Mouse (Mus musculus) small intestine, adult 2 months (tissue): ENCODE results near the gene Spg11. TPM values are rescaled to one million over a fixed set of nuclear protein-coding genes. Genes with fewer than 3 reads are reported as not detected.

Experiments
- H3K27ac ChIP-seq: fragments of 200-500 bp; 2 replicates; pipeline ENCODE4 v1.5.1; 2012; ENCODE audit warnings: low read depth, low read length, control low read depth, inconsistent platforms; ENCODE audit not compliant: insufficient read depth
- H3K27me3 ChIP-seq: fragments of 200-500 bp; 2 replicates; pipeline ENCODE4 v1.6.1; 2012; ENCODE audit warnings: mild to moderate bottlenecking, moderate library complexity, low read length, inconsistent platforms; ENCODE audit not compliant: control insufficient read depth, insufficient read depth
- H3K36me3 ChIP-seq: fragments of 200-500 bp; 2 replicates; pipeline ENCODE4 v1.6.1; 2012; ENCODE audit warnings: mild to moderate bottlenecking, low read length, control low read depth, inconsistent platforms; ENCODE audit not compliant: control insufficient read depth, insufficient read depth
- H3K4me1 ChIP-seq: fragments of 200-500 bp; 2 replicates; pipeline ENCODE4 v1.6.1; 2012; ENCODE audit warnings: low read length, inconsistent platforms, mixed read lengths; ENCODE audit not compliant: control insufficient read depth, insufficient read depth, insufficient read length
- H3K4me3 ChIP-seq: fragments of 200-500 bp; 2 replicates; pipeline ENCODE4 v1.5.1; 2012; ENCODE audit warnings: low read depth, mild to moderate bottlenecking, control low read depth, inconsistent platforms, low read length, moderate library complexity
- CTCF ChIP-seq: fragments of 200-500 bp; IDR thresholded peaks from 2 replicates; pipeline ENCODE4 v1.5.1; 2012; ENCODE audit warnings: low read depth, mild to moderate bottlenecking, control low read depth, inconsistent platforms, low read length, moderate library complexity, mixed read lengths; ENCODE audit not compliant: insufficient replicate concordance, insufficient read length; ENCODE audit errors: extremely low read depth
- POLR2A ChIP-seq: fragments of 200-500 bp; IDR thresholded peaks from 2 replicates; pipeline ENCODE4 v1.6.1; 2012; ENCODE audit warnings: low read depth, mild to moderate bottlenecking, control low read depth, inconsistent platforms, low read length, moderate library complexity
- WGBS: fragments of 180-500 bp; shearing (Covaris S2); methylation state at CpG from one replicate; pipeline ENCODE4 v1.1.7; 2018; 5-methylcytosine and 5-hydroxymethylcytosine counted together
- polyA plus RNA-seq: library from polyadenylated mRNA; depleted of rRNA; stranded (reverse); fragments of >200 nt; gene quantifications from 2 replicates; pipeline ENCODE4 v1.2.3, GENCODE M21; 2012

The Spg11 gene
- polyA plus RNA-seq, 1 experiment: 7.3 TPM

GRCm38 (mm10) chr2:122151221-122151620 lies 33.0 kb upstream of the Spg11 start:
- peaks cover 54% of the 10 kb centered on the region for H3K36me3 ChIP-seq
- no peak overlapping the region for H3K27ac ChIP-seq
- peaks cover 7% of the 10 kb centered on the region for H3K4me1 ChIP-seq
- WGBS: 88% methylated on average over 1 of the region's 1 CpGs
- peak overlapping the region; percentile 24; the same call in 1 of the 2 replicates for H3K4me3 ChIP-seq
- TF ChIP-seq POLR2A (0 out of 2 replicates have a peak, but pooled peaks have one; percentile 14), CTCF (no peak)
- no peaks in the 10 kb centered on the region for H3K27me3 ChIP-seq

GRCm38 (mm10) chr2:122149716-122150115 lies 31.5 kb upstream of the Spg11 start:
- WGBS: 34% methylated on average over 3 of the region's 3 CpGs
- Histone ChIP-seq H3K27me3 (no peaks in the 10 kb centered on the region), H3K4me1 (peaks cover 9% of the 10 kb centered on the region), H3K36me3 (peaks cover 46% of the 10 kb centered on the region), H3K4me3 (no peak overlapping the region; the same call in 1 of the 2 replicates), H3K27ac (no peak overlapping the region)
- TF ChIP-seq POLR2A: no peak
- TF ChIP-seq CTCF: no peak

GRCm38 (mm10) chr2:122149316-122149715 lies 31.1 kb upstream of the Spg11 start:
- Histone ChIP-seq H3K4me1 (peaks cover 9% of the 10 kb centered on the region), H3K27me3 (no peaks in the 10 kb centered on the region), H3K27ac (0 out of 2 replicates have a peak overlapping the region, but pooled peaks have one; percentile 90), H3K4me3 (peak overlapping the region; percentile 33; the same call in 1 of the 2 replicates), H3K36me3 (peaks cover 44% of the 10 kb centered on the region)
- 56% methylated on average over 6 of the region's 6 CpGs for WGBS
- no peak for TF ChIP-seq POLR2A
- TF ChIP-seq CTCF: no peak

GRCm38 (mm10) chr2:122148242-122148917 lies 30.2 kb upstream of the Spg11 start:
- 2% methylated on average over 18 of the region's 18 CpGs for WGBS
- H3K27me3 ChIP-seq: no peaks in the 10 kb centered on the region
- H3K4me1 ChIP-seq: peaks cover 9% of the 10 kb centered on the region
- H3K4me3 ChIP-seq: peak overlapping the region; percentile 74
- H3K36me3 ChIP-seq: peaks cover 38% of the 10 kb centered on the region
- peak overlapping the region; percentile 90 for H3K27ac ChIP-seq
- TF ChIP-seq CTCF: no peak
- peak; percentile 41; the same call in 1 of the 2 replicates for TF ChIP-seq POLR2A

- Histone ChIP-seq H3K4me1 (peaks cover 9% of the 10 kb centered on the region), H3K27me3 (no peaks in the 10 kb centered on the region), H3K4me3 (peak within 1 kb of the TSS; percentile 74), H3K36me3 (peaks cover 31% of the 10 kb centered on the region), H3K27ac (peak within 1 kb of the TSS; percentile 90)
- TF ChIP-seq CTCF: no peak
- peak; percentile 100 for TF ChIP-seq POLR2A
- under 1% methylated on average over 40 of the region's 40 CpGs for WGBS
Measured at GRCm38 (mm10) chr2:122147508-122148241, 29.5 kb upstream of the Spg11 start, which contains the start of gene B2m. Gene B2m, plus strand, starts transcription at chr2:122147686.

GRCm38 (mm10) chr2:122146687-122147086 lies 28.5 kb upstream of the Spg11 start:
- TF ChIP-seq POLR2A: no peak
- TF ChIP-seq CTCF: no peak
- 53% methylated on average over 6 of the region's 6 CpGs for WGBS
- peak overlapping the region; percentile 87 for H3K27ac ChIP-seq
- no peak overlapping the region for H3K4me3 ChIP-seq
- peaks cover 23% of the 10 kb centered on the region for H3K36me3 ChIP-seq
- no peaks in the 10 kb centered on the region for H3K27me3 ChIP-seq
- peaks cover 9% of the 10 kb centered on the region for H3K4me1 ChIP-seq

GRCm38 (mm10) chr2:122145756-122146155 lies 27.6 kb upstream of the Spg11 start:
- Histone ChIP-seq H3K36me3 (peaks cover 14% of the 10 kb centered on the region), H3K27me3 (no peaks in the 10 kb centered on the region), H3K4me1 (peaks cover 6% of the 10 kb centered on the region), H3K4me3 (no peak overlapping the region), H3K27ac (peak overlapping the region; percentile 84)
- 18% methylated on average over 4 of the region's 4 CpGs for WGBS
- no peak for TF ChIP-seq CTCF
- TF ChIP-seq POLR2A: no peak
